ENCODE assay signal across 8 mouse cellular contexts in the genomic region with DNA sequence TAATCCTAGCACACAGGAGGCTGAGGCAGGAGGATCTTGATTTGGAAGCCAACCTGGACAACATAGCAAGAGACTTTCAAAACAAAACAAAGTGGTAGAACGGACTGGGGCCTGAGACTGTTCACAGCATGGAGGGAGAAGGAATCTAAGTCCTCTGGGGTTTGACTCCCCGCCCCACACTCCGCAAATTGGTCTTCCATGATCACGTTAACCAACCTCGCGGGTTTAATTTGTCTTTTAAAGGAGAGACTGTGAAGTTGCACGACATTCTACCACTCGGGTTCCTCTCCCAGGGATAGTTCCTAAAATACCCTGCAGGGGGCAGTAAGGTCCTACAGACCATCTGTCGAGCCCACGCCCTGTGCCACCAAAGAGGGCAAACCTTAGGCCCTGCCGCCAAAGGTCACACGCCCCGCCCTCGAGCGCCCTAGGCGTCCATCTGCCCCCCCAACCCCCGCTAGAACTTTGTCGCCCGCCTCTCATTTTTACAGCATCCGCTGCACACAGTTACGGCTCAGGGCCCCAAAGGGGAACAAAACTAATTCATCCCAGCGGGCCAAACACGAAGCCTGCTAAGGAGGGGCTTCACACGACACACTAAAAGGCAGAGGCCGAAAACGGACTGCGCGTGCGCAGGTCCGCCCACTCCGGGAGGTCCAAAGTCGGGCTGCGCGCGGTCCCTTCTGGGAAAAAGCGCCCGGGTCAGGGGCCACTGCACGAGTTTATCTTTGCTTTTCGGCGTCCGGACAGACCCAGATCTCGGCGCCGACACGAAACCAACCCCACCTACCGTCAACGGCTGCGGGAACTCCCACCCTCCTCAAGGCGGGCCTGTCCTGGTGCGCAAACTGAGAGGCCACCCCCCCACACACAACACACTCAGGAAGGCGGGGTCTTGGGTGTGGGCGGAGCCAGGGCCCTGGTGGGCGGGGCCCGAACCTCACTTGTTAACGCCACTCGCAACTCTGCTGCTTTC. TPM values are rescaled to one million over a fixed set of nuclear protein-coding genes. Genes with fewer than 3 reads are reported as not detected.
DNase-seq lines count a peak whose midpoint lies in the region; ATAC-seq and TF ChIP-seq lines count a peak whose summit lies in the region.

A gene (minus strand): TSS at position 855 of the 976 bp plus-strand sequence.

- H3K4me3 ChIP-seq in cortical plate, adult 2 months (ENCODE audit: insufficient read depth, low read length), result peak within 1 kb of the TSS; percentile 75

- peaks cover 1% of the 10 kb centered on the region; the same call in 1 of the 2 replicates for H3K4me1 ChIP-seq in cortical plate, adult 2 months (ENCODE audit: control insufficient read depth, insufficient read depth, low read length)

- ATAC-seq in activated CD4-positive, CD25-positive, alpha-beta regulatory T cell, adult 4 months, result peak; percentile 88
- peak; percentile 85 for ATAC-seq in inflammation-experienced regulatory T-cells, adult 6 months
- peak; percentile 94 for ATAC-seq in megakaryocyte-erythroid progenitor cell, adult 5-6 weeks (replicated peaks; ENCODE audit: low FRiP score, low TSS enrichment, poor library complexity, severe bottlenecking)

- peak; percentile 76; the same call in 1 of the 2 replicates for TF ChIP-seq POLR2A in cortical plate, adult 2 months (IDR thresholded peaks at IDR 0.05; ENCODE audit: extremely low read depth, insufficient read depth, low read length)

- peak; percentile 62 for TF ChIP-seq CTCF in cortical plate, adult 2 months (IDR thresholded peaks at IDR 0.05; ENCODE audit: extremely low read depth, insufficient read depth, low read length)

- peak within 1 kb of the TSS; percentile 96 for H3K27ac ChIP-seq in cortical plate, adult 2 months (ENCODE audit: insufficient read depth, low read length)

- intact Hi-C loops in left cerebral cortex, postnatal 10 days (cut with DNase I), result no loop called here

- DNase-seq in gastrocnemius, postnatal 10 days, result peak; percentile 97
- peak; percentile 83 to 95 for DNase-seq in left cerebral cortex, postnatal 10 days (ENCODE audit: extremely low spot score in 1 of 2, low spot score in 2 of 2)
- peak; percentile 87 for DNase-seq in right cerebral cortex, postnatal 25 days
- peak; percentile 94 to 95 for DNase-seq in urinary bladder, postnatal 4 days (ENCODE audit: low spot score in 2 of 2)

RNA-seq across cellular contexts. Expression of the gene that starts here (rescaled TPM):
- 1 to 10 TPM; 5.4 to 6.3 TPM for polyA plus RNA-seq in activated CD4-positive, CD25-positive, alpha-beta regulatory T cell, adult 4 months (2017; shearing (Covaris generic))
- 2.0 and 2.2 TPM in 2 replicates for polyA plus RNA-seq in cortical plate, adult 2 months (2012; rRNA removed)
- 1 to 10 TPM; 4.0 to 5.4 TPM for total RNA-seq in gastrocnemius, postnatal 10 days (2021)
- polyA plus RNA-seq in inflammation-experienced regulatory T-cells, adult 6 months (2017; shearing (Covaris generic)), result 1 to 10 TPM; 6.1 to 8.8 (median 7.6) TPM
- total RNA-seq in left cerebral cortex, postnatal 10 days (2021), result 1 to 10 TPM; 1.9 to 2.7 TPM
- 6.0 and 9.2 TPM in 2 replicates for total RNA-seq in megakaryocyte-erythroid progenitor cell, adult 5-6 weeks (2014; fragmentation: Nextera tagmentation)
- 2.0 and 10.1 TPM in 2 replicates for total RNA-seq in megakaryocyte-erythroid progenitor cell, adult 5-6 weeks (2017)

Comparison
In these comparisons a context has a peak if more than half of its experiments do, and no peak if none do; other contexts are left out.
1. Peak in every context shown above with its lines: DNase-seq, ATAC-seq, H3K4me3 ChIP-seq and H3K27ac ChIP-seq.